Mouse (Mus musculus) ovary, adult 18-20 months (tissue): ENCODE data around the gene Ddx19a.
"Not testable (repeated sequence)": the region's sequence is repeated elsewhere in the genome, so short reads cannot be mapped to it uniquely, and the experiment has no call there.

Source experiments
- DNase-seq: peaks from one replicate; pipeline ENCODE4 v3.0.0; 2022; ENCODE audit warnings: low spot score, mixed read lengths

The Ddx19a gene

GRCm38 (mm10) chr8:110997547-110998531 is at the start of gene Ddx19a:
TSS of gene Ddx19a (minus strand) at chr8:110997800.
- DNase-seq: peak; percentile 76

- peak; percentile 43 for DNase-seq
Observed at GRCm38 (mm10) chr8:111044003-111044734, 46.6 kb upstream of the Ddx19a start.

- no peak for DNase-seq
Observed at GRCm38 (mm10) chr8:111042546-111042945, 44.9 kb upstream of the Ddx19a start.

- DNase-seq: no peak
Observed at GRCm38 (mm10) chr8:111036591-111036990, 39.0 kb upstream of the Ddx19a start.

GRCm38 (mm10) chr8:111034276-111034675 is 36.7 kb upstream of the Ddx19a start:
- DNase-seq: no peak

DNA sequence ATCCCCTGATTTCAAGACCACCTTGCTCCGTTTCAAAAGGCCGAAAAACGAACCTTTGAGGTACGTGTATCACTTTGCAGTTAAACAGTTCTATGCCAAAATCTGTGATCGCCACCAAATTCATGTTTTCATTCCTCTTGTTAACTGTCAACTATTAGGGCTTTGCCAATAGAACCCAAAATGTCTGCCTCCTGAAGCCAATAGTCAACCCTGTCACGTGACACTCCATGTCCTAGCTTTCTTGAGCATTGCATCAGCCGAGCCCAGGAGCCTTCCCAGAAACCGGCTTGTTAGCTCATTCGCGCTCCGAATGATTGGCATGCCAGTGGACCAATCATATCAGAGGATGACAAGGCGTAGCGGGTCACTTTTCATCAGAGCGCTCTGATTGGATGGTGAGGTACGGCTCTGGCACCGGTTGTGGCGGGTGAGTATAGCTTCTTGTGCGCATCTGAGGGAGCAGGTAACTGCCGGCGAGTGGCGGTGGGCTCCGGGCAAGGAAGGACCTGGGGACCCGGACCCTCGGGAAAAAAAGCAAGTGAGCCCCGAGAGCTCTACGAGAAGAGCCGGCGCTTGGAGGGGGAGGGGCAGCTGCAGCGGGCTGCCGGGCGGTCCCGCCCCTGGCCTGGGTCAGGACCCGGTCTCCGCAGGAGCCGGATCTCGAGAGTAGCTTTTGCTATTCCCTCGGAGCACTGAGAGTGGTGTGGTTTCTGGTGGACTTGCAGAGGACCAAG is 36.0 kb upstream of the Ddx19a start:
- DNase-seq: peak; percentile 98

DNA sequence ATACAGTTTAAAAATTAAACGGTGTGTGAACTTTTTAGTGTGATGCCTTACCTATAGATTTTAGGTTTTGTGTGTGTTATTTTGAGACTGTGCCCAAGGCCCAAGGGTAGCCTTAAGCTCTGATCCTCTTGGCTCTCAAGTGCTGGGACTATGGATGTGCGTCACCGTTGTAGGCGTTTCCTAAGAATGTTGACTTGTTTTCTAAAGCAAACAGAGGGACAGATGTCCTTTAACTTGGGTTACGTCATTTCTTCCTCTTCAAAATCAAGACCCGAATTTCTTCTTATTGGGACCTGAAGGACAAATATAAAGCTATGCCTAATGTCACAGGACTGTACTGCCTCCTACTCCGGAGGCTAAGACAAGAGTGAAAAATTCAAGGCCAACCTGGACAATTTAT is 35.3 kb upstream of the Ddx19a start, which contains the start of gene Aars:
TSS of gene Aars (plus strand) at position 229 of the 400 bp plus-strand sequence.
- no peak for DNase-seq

GRCm38 (mm10) chr8:111031572-111031971 is 34.0 kb upstream of the Ddx19a start, which contains the start of gene Ddx19b:
TSS of gene Ddx19b (minus strand) at chr8:111031751.
- no peak for DNase-seq

- no peak for DNase-seq
Observed at GRCm38 (mm10) chr8:111030045-111030444, 32.4 kb upstream of the Ddx19a start.

GRCm38 (mm10) chr8:111029589-111029988 is 32.0 kb upstream of the Ddx19a start:
- DNase-seq: no peak

DNA sequence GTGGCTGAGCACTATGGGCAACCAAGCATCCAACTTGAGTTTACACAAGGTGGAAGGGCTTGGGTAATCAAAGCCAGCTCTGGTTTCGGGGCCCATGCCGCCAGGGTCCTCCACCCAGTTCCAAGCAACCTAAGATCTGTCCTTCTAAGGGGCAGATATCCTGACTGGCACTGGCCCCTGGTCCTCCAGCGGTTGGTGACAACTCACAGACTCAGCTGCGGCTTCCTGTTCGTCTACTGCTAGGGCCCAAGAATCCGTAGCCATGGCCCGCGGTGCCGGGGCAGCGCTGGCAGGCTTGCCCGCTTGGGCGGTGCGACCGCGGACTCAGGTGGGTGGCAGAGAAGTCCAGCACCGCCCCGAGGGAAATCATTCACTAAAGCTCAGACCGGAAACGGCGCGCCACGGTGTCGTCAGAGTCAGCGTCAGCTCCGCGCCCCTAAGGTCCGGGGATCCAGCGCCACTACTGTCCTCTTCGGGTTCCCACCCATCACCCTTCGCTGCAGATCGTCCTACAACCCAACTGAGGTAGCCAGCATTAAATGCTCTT is 29.9 kb upstream of the Ddx19a start:
- peak; percentile 71 for DNase-seq

DNA sequence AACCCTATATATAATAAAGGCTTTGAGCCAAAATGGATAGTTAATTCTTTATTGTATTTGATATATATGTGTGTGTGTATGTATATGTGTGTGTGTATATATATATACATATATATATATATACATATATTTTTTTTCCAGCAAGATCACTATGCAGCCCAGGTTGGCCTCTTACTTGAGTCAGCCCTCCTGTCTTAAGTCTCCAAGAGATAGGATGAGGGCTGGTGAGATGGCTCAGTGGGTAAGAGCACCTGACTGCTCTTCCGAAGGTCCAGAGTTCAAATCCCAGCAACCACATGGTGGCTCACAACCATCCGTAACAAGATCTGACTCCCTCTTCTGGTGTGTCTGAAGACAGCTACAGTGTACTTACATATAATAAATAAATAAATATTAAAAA is 29.0 kb upstream of the Ddx19a start:
- not testable (repeated sequence) for DNase-seq

- not testable (repeated sequence) for DNase-seq
Observed at GRCm38 (mm10) chr8:111010230-111010991, 12.8 kb upstream of the Ddx19a start.

DNA sequence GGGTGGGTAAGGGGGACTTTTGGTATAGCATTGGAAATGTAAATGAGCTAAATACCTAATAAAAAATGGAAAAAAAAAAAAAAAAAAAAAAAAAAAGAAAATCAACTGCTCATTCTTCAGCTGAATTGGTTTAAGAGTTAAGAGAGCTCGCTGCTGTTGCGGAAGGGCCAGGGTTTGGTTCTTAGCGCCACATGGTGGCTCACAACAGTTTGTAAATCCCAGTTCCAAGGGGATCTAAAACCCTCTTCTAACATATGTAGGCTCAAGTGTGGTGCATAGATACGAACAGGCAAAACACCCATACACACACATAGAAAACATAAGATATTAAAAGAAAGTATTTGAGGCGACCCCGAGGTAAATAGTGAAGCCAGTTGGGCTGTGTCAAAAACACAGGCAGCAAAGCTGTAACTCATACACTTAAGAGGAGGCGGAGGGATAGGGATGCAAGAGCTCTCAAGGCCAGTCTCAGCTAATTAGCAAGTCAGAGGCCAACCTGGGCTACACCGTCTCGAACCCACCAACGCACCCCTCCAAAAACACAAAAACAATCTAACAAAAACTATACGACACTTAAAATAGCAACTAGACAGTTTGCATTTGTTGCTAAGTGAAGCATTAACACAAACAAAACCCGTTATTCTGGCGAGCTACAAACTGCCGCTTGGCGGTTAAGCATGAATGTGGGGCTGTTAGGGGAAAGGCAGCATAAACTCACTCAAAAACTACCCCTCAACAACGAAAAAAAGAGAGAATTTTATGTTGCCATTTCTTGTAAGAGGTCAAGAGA is 764 bp downstream of the Ddx19a start:
- DNase-seq: no peak

GRCm38 (mm10) chr8:110990017-110990416 is 7.6 kb downstream of the Ddx19a start:
- DNase-seq: no peak

GRCm38 (mm10) chr8:110987805-110988744 is 9.5 kb downstream of the Ddx19a start:
- DNase-seq: no peak

- DNase-seq: no peak
Observed at GRCm38 (mm10) chr8:110981304-110981703, 16.3 kb downstream of the Ddx19a start.

DNA sequence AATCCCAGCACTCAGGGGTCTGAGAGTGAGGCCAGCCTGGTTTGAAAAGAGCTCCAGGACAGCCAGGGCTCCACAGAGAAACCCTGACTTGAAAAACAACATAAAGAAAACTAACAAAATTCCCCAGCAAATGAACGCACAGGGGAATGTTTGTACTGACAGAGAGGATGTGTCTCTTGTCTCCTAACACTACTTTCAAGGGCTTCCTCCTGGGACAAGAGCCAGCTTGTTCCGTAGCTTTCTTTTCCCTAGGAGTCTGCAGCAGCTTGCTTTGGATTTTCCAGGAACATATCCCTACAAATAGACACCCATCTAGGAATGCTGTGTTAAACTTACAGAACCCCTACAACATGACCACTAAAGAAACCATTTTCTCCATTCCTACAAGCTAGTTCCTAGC is 19.6 kb downstream of the Ddx19a start:
- not testable (repeated sequence) for DNase-seq

- DNase-seq: not testable (repeated sequence)
Observed at GRCm38 (mm10) chr8:110976532-110976931, 21.1 kb downstream of the Ddx19a start.
